Mouse (Mus musculus) regulatory T cell (primary cell): ENCODE results near the gene Best3.

ENCODE experiments used
- in situ Hi-C: fragments of 300-600 bp; cut with MboI, MseI; formaldehyde crosslinking; loops from one replicate; pipeline ENCODE4 v1.15.1; 2025; ENCODE audit warnings: high pct_unique_total_duplicates

Best3 gene

GRCm38 (mm10) chr10:117025776-117026175, 39.7 kb downstream of the Best3 start:
- in situ Hi-C loops = loop anchor here (25.0 kb wide), 1 partner anchor 187 kb away; the partner anchor contains the start of gene Yeats4

DNA sequence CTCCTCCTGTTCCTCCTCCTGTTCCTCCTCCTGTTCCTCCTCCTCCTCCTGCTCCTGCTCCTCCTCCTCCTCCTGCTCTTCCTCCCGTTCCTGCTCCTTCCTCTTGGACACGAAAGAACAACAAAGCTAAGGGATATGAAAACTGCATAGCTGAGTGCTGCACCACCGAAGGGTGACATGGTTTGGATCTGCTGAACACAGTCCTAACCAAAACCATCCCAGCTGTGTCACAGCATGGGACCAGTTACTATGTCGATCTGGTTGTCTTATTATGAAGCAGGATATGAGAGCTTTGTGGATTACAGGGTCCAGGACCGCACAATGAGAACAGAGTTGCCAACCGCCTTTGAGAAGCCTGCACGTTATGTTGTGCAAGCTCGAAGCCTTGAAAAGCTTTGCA, 40.1 kb downstream of the Best3 start:
- in situ Hi-C loops = loop anchor here (25.0 kb wide), 1 partner anchor 186 kb away; the partner anchor contains the start of gene Yeats4

DNA sequence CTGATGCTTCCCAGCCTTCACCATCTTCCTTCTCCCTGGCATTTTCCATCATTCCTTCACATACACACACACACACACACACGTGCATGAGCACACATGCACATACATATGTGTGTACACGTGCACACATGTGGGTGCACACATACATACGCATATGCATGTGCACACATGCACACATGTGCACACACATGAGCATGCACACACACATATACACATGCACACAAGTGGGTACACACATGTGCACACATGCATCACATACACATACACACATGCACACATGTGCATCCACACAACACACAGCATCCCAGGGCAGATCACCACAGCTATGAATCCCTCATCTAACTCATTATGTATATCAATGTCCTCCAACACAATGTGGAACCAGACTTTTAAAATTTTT, 45.0 kb downstream of the Best3 start:
- in situ Hi-C loops = loop anchor here (25.0 kb wide), 1 partner anchor 181 kb away; the partner anchor contains the start of gene Yeats4

GRCm38 (mm10) chr10:117033785-117034184, 47.7 kb downstream of the Best3 start:
- in situ Hi-C loops = loop anchor here (25.0 kb wide), 1 partner anchor 179 kb away; the partner anchor contains the start of gene Yeats4

DNA sequence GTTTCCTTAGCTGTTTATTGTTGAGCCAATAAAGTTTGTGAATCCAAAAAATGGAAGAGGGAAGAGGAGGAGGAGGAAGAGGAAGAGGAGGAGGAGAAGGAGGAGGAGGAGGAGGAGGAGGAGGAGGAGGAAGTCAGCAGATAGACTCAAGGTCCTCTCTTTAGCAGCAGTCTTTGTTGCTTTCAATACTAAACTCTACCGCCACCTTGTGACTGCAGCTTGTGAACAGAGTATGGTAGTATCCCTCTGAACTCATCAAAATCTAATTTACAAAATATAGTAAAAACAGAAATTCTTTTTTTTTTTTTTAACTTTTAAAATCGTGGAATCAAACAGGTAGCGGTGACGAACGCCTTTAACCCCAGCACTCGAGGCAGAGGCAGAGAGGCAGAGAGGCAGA, 54.2 kb downstream of the Best3 start:
- in situ Hi-C loops = loop anchor here (25.0 kb wide), 1 partner anchor 172 kb away; the partner anchor contains the start of gene Yeats4

GRCm38 (mm10) chr10:117042295-117042694, 56.2 kb downstream of the Best3 start:
- in situ Hi-C loops = loop anchor here (25.0 kb wide), 1 partner anchor 170 kb away; the partner anchor contains the start of gene Yeats4

DNA sequence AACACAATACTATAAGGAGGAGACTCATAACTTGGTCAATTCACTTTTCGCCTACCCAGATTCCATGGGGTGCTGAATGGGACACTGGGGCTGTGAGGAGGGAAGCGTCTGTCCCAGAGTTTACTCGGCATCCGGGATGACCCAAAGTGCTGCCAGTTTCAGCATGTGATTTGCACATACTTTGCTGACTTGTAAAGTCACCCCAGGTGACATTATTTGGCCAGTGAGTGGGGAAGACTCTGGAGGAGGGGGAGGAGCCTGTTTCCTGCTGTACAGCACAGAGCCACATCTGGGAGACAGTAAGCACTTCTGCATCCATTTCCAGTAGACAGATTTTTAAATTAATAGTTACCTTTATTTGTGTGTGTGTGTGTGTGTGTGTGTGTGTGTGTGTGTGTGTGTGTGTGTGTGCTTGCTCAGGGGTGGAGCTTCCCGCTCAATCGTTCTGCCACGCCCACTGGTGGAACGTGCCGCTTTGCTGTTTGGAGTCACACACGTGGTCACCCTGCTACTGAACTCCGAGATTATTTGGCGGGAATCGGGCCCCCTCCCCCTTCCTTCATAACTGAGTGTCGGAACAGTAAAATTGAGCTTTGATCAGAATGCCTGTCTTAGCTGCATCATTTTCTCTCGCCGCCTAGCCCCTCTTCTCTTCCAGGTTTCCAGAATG, 57.5 kb downstream of the Best3 start:
- in situ Hi-C loops = loop anchor here (25.0 kb wide), 1 partner anchor 169 kb away; the partner anchor contains the start of gene Yeats4

- in situ Hi-C loops = loop anchor here (25.0 kb wide), 1 partner anchor 167 kb away; the partner anchor contains the start of gene Yeats4
Observed at GRCm38 (mm10) chr10:117045175-117046056, 59.3 kb downstream of the Best3 start, which contains the start of gene Lrrc10. TSS of gene Lrrc10 (plus strand) at chr10:117045341.

DNA sequence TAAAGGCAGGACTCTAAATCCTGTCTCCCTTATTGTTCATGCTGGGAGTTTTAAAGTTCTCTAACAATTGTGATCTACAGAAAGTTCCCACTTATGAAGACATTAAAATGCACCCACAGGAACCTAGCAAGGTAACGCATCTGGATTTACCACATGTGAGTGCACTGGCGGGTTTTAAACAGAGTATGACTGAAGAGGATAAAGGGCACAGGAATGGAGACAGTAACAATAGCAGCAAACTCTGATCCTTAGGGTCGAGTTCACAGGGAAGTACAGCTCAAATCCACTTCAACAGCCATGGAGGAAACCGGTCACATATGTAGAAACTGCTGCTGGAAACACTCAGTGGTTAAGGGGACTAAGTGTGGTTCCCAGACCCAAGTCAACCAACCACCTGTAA, 63.1 kb downstream of the Best3 start:
- in situ Hi-C loops = loop anchor here (25.0 kb wide), 1 partner anchor 163 kb away; the partner anchor contains the start of gene Yeats4

GRCm38 (mm10) chr10:117049961-117050597, 64.0 kb downstream of the Best3 start:
- in situ Hi-C loops = loop anchor here (10.0 to 25.0 kb wide), 3 partner anchors 162 to 1625 kb away; partner anchors contain the start of gene Yeats4

DNA sequence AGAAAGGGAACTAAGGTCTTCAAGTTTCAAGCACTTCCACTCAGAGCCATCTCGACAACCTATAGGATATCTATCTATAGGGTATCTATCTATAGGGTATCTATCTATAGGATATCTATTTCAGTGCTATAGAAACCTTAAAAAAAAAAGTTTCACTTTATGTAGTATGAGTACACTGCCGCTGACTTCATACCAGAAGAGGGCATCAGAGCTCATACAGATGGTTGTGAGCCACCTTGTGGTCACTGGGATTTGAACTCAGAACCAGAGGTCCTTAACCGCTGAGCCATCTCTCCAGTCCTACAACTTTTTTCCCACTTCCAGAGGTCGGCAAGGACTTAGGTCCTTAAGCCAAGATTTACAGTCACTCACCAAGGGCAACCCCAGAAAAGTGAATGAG, 69.6 kb downstream of the Best3 start:
- in situ Hi-C loops = loop anchor here (10.0 kb wide), 2 partner anchors 649 to 1631 kb away; no protein-coding TSS in a partner anchor

GRCm38 (mm10) chr10:117062894-117063253, 76.8 kb downstream of the Best3 start:
- in situ Hi-C loops = no loop called here

DNA sequence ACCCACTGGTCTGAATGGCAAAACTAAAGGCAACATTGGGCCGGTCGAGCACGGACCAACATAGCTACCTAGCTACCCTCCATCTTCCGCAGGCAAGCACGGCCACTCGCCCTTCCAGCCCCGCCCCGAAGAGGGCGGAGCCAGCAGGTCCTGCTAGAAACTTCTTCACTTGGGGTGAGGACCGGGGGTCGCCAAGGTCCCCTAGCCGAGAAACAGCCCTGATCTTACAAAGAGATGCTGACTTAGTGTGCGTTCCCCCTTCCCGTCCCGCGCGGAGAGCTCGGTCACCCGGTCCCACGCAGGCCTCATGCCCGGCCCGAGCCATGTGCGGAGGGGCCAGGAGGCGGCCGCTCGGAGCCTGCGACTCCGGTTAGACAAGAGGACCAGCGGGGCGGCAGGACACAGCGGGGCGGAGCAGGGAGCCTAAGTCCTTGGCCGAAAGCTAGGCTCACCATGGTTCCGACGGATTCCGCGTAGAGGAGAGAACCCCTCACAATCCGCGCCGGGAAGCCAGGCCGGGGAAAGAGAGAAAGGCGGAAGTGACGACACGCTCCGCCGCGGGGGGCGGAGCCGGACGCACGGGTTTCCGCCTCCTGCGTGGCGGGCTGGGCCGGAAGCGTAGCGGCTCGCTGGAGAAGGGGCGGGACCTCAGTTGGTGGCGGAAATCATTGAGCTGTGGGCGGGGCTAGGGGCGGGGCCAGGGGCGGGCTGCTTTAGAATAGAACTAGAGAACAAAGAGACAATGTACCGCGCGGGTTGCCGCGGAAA, 77.3 kb downstream of the Best3 start, which contains the start of gene Cct2:
Gene Cct2, minus strand, starts transcription at position 561 of the 768 bp plus-strand sequence.
- in situ Hi-C loops = no loop called here

GRCm38 (mm10) chr10:117064076-117064475, 78.0 kb downstream of the Best3 start:
- in situ Hi-C loops = no loop called here

DNA sequence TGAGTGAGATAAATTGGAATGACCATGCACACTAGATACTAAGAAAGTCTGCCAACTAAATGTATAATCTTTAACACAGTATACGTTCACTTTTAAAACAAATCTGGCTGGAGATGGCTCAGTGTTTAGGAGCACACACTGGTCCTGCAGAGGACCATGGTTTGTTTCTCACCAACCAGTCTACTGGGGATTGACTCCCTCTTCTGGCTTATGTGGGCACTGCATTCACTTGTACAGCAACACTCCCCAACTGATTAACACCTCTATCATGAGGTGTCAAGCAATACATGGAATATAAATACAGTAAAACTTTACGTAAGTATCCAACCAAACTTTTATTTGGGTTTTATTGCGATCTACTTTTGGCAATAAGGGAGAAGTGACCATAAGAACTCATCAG, 83.0 kb downstream of the Best3 start:
- in situ Hi-C loops = no loop called here

DNA sequence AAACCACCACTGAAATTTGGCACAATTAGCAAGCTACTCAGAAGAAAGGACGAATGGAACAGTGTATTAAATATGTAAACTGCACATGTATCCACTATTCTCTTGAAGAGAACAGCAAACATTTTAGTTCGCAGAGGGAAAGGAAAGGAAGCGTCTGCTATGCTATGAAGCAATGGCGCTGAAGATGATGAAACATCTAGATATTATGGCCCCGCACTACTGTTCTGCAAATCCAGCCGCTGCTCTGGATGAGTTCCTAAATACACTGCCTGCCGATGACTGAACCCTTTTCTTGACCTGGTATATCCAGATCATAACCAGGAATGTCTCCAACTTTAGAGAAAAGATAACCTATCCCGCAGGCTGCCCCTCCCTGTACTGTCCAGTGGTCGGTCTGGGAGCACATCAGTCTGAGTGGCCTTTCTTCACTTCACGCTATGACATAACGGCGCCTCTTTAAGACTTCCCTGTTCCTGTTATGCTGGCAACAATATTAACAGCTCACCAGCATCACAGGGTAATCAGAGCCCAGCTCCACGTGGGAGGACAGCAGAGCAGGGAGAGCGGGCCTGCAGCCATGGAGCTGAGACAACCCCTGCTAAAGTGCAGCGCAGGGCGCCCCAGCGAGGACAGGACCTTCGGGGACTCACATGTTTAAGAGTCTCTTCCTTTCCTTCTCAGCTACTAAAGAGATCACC, 86.2 kb downstream of the Best3 start:
- in situ Hi-C loops = no loop called here

- in situ Hi-C loops = no loop called here
Observed at GRCm38 (mm10) chr10:117073176-117073575, 87.1 kb downstream of the Best3 start.
